Mouse (Mus musculus) ES-Bruce4 (cell line): ENCODE data around the gene Wdr37.

Experiments used
- CTCF ChIP-seq: IDR thresholded peaks from one replicate; pipeline ENCODE4 v1.8.1; 2011; ENCODE audit warnings: low read depth, low read length
- POLR2A ChIP-seq: IDR thresholded peaks from one replicate; pipeline ENCODE4 v1.8.1; 2011; ENCODE audit warnings: low read length; ENCODE audit not compliant: insufficient read depth

DNA sequence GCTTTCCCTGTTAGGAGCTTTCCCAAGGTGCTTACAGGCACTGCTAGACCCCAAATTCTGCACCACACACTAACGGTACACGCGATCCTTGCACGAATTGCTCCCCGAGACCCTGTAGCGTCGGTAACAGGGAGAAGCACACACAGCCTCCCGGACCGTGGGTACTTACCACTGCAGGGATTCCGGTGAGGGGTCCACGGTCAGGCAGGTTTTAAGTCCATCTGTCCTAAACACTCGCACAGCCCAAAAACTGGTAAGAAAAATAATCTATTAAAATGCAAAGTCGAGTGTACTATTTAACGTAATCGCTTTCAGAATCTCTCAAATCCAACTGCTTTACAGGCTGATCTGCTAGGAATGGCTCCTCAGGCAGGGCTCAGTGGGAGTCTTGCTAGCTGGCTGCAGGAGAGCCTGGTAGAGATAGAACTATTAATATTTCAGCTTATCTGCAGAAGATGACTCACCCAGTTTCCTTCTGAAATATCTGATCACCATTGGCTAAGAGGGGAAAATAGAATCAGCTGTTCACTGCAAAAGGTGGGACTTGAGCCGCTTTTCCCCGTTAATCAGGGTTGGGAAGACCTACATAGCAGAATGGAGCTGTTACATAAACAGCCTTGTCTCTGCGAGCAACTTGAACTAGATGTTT is at the start of gene Wdr37:
- no peak for TF ChIP-seq CTCF
- no peak for TF ChIP-seq POLR2A
